Mouse (Mus musculus) ovary, adult 10 weeks (tissue): ENCODE data around the gene Cask. TPM values are rescaled to one million over a fixed set of nuclear protein-coding genes. Genes with fewer than 3 reads are reported as not detected.

Source experiments
- polyA plus RNA-seq: library from polyadenylated mRNA; stranded (reverse); fragments of 350-450 nt; fragmentation: Illumina TruSeq; extraction: RNeasy Lipid Tissue Mini Kit (QIAGEN cat#74804); gene quantifications from one replicate; pipeline ENCODE4 v1.2.3, GENCODE M21; 2014

Cask gene
- 77.9 TPM for polyA plus RNA-seq

DNA sequence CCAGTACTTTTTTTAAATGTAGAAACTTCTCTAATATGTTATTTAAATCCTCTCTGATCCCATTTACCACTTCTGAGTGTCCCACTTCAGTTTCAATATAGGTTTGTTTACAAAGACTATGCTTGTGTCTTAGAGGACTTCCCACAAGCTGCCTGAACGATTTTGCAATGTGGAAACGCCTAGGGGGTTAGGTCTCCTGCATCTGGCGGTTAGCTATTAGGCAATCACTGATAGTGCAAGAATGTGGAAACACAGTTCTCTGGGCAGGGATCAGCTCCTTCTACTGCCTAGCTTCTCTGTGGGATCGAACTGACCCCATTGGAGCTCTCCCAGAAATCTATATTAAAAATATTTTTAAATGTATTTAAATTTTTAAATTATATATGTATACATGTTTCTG is at the start of gene Cask:
Cask (minus strand) TSS at position 83 of the 400 bp plus-strand sequence.

DNA sequence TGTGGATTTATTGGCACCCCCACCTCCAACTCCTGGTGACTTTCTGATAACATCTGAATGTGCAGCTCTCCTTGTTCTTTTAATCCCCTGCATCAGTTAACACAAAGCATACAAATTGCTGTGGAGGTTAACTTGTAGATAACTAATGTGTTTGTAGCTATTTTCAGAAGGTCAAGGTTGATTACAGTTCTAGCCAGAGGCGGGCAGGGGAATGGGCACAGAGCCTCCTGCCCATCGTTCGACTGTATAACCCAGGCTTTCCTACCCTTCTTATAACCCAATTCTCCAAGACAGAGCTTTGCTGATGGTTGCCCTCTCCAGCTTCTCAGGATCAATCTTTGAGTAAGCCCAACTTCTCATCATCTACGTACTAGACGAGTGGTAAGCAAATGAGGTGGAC is 190.1 kb downstream of the Cask start, which contains the start of gene Gpr82:
Gpr82 (plus strand) TSS at position 301 of the 400 bp plus-strand sequence.

DNA sequence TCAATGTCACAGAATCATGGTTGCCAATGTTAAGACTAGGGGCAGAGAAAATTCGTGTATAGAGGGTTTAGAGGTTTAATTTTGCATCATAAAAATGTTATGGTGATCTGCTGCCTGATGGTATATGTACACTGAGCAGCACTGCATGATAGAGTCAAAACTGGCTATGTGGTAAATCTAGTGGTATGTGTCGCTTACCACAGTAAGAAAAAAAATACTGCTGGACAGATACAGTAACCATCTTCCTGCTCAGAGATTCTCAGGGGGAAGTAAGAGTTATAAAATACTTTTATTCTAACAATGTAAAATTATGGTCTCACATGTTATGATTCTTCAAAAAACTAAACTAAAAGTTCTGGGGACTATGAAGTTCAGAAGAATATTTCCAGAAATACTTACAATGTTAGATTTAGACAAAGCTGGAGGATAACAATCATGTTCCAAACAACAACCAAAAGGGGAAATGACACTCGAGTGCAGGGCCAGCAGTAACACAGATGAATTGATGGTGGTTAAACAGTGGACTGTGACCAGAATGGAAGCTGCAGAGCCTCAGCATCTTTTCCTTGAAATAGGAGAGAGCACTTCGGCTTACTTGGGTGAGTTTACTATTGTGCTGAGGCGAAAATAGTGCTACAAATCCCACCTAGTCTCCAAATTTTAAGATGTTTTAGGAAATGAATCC is 219.4 kb downstream of the Cask start, which contains the start of gene Gpr34:
Gpr34 (plus strand) TSS at position 491 of the 685 bp plus-strand sequence.

Other genes with a start within 250 kb of the Cask start
- 9.8 TPM for gene Gpr34, start 219.3 kb downstream of the Cask start, polyA plus RNA-seq
- gene Gpr82, start 190.0 kb downstream of the Cask start, polyA plus RNA-seq, result 21.5 TPM